Mouse (Mus musculus) intestine, embryonic 16.5 days (tissue): ENCODE data around the gene Rnf144a. TPM values are rescaled to one million over a fixed set of nuclear protein-coding genes. Genes with fewer than 3 reads are reported as not detected.

ENCODE experiments used
- ATAC-seq: fragments of 200-750 bp; cut with Nextera tagmentation; 2 replicates; pipeline ENCODE4 v1.8.0; 2017; ENCODE audit warnings: moderate TSS enrichment, moderate library complexity
- H3K27ac ChIP-seq: fragments of 300-500 bp; sonication (generic); 2 replicates; pipeline ENCODE4 v1.5.1; 2014; ENCODE audit warnings: mild to moderate bottlenecking, low read length
- H3K27me3 ChIP-seq: fragments of 300-500 bp; sonication (generic); replicated peaks from 2 replicates; pipeline ENCODE4 v1.6.1; 2014; ENCODE audit warnings: low read length, control low read depth, mixed read lengths; ENCODE audit not compliant: control insufficient read depth, insufficient read depth
- H3K36me3 ChIP-seq: fragments of 300-500 bp; sonication (generic); 2 replicates; pipeline ENCODE4 v1.6.1; 2014; ENCODE audit warnings: low read length, control low read depth; ENCODE audit not compliant: control insufficient read depth, insufficient read depth
- H3K4me1 ChIP-seq: fragments of 300-500 bp; sonication (generic); 2 replicates; pipeline ENCODE4 v1.6.1; 2014; ENCODE audit warnings: low read length, control low read depth, mixed read lengths; ENCODE audit not compliant: control insufficient read depth, insufficient read depth
- H3K4me2 ChIP-seq: fragments of 300-500 bp; sonication (generic); 2 replicates; pipeline ENCODE4 v1.6.1; 2014; ENCODE audit warnings: low read depth, low read length, control low read depth
- H3K4me3 ChIP-seq: fragments of 300-500 bp; sonication (generic); 2 replicates; pipeline ENCODE4 v1.5.1; 2014; ENCODE audit warnings: mild to moderate bottlenecking, low read length
- H3K9ac ChIP-seq: fragments of 300-500 bp; sonication (generic); 2 replicates; pipeline ENCODE4 v1.6.1; 2014; ENCODE audit warnings: low read depth, low read length
- H3K9me3 ChIP-seq: fragments of 300-500 bp; sonication (generic); 2 replicates; pipeline ENCODE4 v1.6.1; 2016; ENCODE audit warnings: low read length, control low read depth; ENCODE audit not compliant: control insufficient read depth
- WGBS: fragments of 180-500 bp; shearing (Covaris S2); extraction: QIAGEN DNeasy Blood & Tissue Kit; methylation state at CpG from one replicate; pipeline ENCODE4 v1.1.7; 2014; 5-methylcytosine and 5-hydroxymethylcytosine counted together
- polyA plus RNA-seq: library from polyadenylated mRNA; unstranded; fragments of >200 nt; fragmentation: Nextera tagmentation; extraction: Ambion mirVana; gene quantifications from 2 replicates; pipeline ENCODE4 v1.2.1, GENCODE M21; 2015

The Rnf144a gene
- polyA plus RNA-seq, 1 experiment from 2014 or later: 13.7 TPM

DNA sequence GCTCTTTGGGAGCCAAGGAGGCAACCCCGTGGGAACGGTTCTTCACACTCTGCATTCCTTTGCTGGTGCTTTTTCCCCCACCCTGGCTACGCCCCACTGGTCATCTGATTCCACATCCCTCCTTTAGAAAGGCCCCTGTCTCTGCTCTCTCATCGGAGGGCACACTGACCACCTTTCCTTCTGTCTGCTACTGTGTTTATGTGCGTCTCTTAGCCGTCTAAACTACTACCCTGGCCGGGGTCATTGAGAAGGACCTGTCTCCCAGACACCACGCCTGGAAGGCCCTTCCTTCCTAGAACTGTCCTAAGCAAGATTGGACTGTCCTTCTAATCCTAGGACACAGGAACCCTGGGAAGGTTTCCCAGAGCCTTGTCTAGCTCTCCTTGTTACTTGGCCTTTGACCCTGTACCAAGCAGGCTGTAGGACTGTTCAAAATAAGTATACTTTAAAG lies 1.1 kb downstream of the Rnf144a start:
- 15% methylated on average over 8 of the region's 8 CpGs for WGBS
- Histone ChIP-seq H3K9me3 (no peaks in the 10 kb centered on the region), H3K27ac (no peak overlapping the region), H3K36me3 (no peaks in the 10 kb centered on the region), H3K9ac (peak overlapping the region; percentile 91), H3K4me3 (peak overlapping the region; percentile 84), H3K4me1 (peaks cover 6% of the 10 kb centered on the region), H3K4me2 (peak overlapping the region; percentile 91), H3K27me3 (no peaks in the 10 kb centered on the region)
- ATAC-seq: peak; percentile 52

DNA sequence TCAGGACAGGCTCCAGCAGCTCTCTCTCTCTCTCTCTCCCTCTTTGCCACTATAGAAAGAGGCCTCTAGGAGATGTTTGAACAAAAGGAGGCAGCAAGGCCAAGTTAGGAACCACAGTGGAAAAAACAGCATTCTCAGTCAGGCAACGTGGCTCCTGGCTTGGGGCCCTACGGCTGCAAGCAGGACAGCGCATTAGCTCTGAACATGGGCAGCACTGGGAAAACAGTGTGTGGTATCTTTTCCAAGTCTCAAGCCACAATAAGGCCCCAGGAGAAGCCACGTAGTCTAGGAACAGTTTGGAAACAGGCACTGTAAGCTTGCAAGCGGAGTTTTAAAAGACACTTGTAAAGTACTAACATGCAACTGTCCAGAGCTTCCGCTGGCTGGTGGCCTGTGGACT lies 2.3 kb downstream of the Rnf144a start:
- H3K4me2 ChIP-seq: peak overlapping the region; percentile 35
- no peaks in the 10 kb centered on the region for H3K36me3 ChIP-seq
- peak overlapping the region; percentile 24; the same call in 1 of the 2 replicates for H3K27ac ChIP-seq
- 73% methylated on average over 6 of the region's 6 CpGs for WGBS
- no peak for ATAC-seq
- H3K27me3 ChIP-seq: no peaks in the 10 kb centered on the region
- peak overlapping the region; percentile 84 for H3K4me3 ChIP-seq
- H3K4me1 ChIP-seq: peaks cover 6% of the 10 kb centered on the region
- H3K9me3 ChIP-seq: no peaks in the 10 kb centered on the region
- peak overlapping the region; percentile 24; the same call in 1 of the 2 replicates for H3K9ac ChIP-seq

DNA sequence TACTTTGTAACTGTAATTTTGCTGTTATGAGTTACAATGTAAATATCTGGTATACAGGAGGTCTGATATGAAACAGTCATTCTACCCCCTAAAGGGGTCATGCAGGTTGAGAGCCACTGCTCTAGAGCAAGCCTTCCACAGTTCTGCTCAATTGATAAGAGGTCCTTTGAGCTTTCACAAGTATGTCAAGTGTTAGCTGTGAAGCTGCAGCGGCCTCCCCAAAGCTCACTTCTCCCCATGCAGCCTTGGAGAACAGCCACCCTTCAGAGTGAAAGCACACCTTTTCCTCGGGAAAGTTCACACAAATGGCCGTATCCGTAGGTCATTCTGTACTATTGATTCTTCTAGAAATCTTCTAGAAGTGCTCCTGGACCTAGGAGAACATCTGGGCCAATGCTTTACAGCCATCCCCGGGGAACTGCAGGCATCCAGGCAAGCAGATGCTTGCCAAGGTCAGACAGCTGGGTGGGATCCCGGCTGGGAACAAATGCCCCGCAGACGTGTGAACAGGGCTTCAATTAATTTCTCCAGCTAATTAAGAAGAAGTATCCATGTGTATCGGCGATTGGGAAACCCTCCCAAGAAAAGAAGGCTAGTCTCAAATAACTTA lies 3.1 kb downstream of the Rnf144a start:
- no peak for ATAC-seq
- Histone ChIP-seq H3K4me3 (no peak overlapping the region), H3K36me3 (no peaks in the 10 kb centered on the region), H3K27me3 (no peaks in the 10 kb centered on the region), H3K9me3 (no peaks in the 10 kb centered on the region), H3K27ac (no peak overlapping the region), H3K4me2 (no peak overlapping the region), H3K4me1 (peaks cover 6% of the 10 kb centered on the region), H3K9ac (no peak overlapping the region)
- WGBS: 66% methylated on average over 10 of the region's 10 CpGs

DNA sequence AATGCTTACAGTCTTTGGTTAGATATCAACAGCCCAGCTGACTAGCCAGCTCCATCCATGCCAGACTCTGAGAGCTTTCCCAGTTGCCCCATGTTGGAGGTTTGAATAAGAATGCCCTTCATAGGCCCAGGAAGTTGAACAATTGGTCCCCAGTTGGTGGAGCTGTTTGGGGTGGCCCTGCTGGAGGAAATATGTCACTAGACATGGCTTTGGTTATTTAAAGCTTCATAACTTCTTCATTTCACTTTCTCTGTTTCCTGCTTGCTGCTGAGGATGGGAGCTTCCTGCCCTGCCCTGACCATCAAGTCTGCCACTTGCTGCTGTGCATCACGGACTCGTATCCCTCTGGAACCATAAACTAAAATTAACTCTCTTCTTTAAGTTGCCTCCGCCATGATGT lies 4.6 kb downstream of the Rnf144a start:
- no peak for ATAC-seq
- no peaks in the 10 kb centered on the region for H3K27me3 ChIP-seq
- peaks cover 14% of the 10 kb centered on the region for H3K4me1 ChIP-seq
- 80% methylated on average over 3 of the region's 3 CpGs for WGBS
- H3K27ac ChIP-seq: no peak overlapping the region
- no peaks in the 10 kb centered on the region for H3K36me3 ChIP-seq
- no peaks in the 10 kb centered on the region for H3K9me3 ChIP-seq
- no peak overlapping the region for H3K4me2 ChIP-seq
- H3K9ac ChIP-seq: no peak overlapping the region
- no peak overlapping the region for H3K4me3 ChIP-seq

DNA sequence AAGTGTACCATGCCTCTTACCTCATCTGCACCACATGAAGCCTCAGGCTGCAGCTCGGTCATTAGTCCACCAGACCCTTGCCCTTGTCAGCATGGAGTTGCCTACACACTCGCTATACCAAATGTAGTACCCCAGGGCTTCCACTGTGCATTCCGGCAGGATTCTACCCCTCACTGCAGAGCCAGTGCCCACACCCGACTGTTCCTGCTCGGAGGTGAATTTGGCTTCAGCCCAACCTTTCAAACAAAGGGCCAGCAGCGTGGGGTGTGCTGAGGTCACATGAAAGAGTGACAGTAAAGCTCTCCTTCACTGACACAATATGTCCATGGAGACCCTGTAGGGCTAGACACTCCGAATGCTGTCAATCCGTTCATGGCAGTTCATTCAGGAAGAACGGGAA lies 6.3 kb downstream of the Rnf144a start:
- WGBS: 75% methylated on average over 9 of the region's 9 CpGs
- no peak overlapping the region for H3K27ac ChIP-seq
- H3K9ac ChIP-seq: no peak overlapping the region
- H3K4me3 ChIP-seq: no peak overlapping the region
- no peak for ATAC-seq
- no peak overlapping the region for H3K4me2 ChIP-seq
- no peaks in the 10 kb centered on the region for H3K9me3 ChIP-seq
- peaks cover 16% of the 10 kb centered on the region for H3K4me1 ChIP-seq
- no peaks in the 10 kb centered on the region for H3K27me3 ChIP-seq
- no peaks in the 10 kb centered on the region for H3K36me3 ChIP-seq

DNA sequence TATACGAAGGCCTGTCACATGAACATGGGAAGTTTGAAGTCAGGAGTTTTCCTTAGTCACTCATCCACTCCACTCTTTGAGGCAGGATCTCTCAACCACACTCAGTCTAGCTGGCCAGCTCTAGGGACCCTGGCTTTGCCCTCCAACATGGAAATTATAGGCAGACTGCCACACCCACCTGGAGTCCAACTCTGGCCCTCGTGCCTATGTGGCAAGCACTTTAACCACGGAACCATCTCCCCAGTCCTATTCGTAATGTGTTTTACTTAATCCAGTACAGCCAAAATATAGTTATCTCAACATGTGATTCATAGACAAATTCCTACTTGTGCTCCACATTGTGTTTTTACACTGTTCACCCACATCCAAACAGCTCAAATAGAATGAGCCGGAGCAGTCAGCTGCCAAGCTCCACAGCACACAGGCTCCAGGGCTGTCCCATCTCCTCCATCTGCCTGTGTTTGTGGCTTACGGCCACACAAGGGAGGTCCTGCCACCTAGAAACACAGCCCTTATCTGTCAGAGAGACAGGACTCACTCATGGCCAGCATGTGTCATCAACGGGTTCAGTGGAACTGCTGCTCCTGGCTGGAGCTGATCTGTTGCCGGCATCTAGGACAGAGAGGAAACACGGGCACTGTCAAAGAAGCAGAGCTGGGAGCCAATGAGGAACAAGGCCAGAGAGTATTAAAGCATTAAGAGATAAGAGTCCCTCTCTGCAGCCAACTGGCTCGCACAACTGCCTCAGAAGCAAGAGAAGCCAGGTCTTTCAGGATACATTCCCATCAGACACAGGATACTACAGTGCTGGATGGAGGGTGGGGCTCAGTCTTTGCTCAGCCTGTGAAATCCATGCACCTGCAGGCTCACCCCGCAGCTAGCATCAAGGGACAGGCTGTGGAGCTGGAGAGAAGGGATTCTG lies 10.0 kb downstream of the Rnf144a start:
- Histone ChIP-seq H3K36me3 (no peaks in the 10 kb centered on the region), H3K9me3 (no peaks in the 10 kb centered on the region), H3K27ac (no peak overlapping the region), H3K9ac (no peak overlapping the region), H3K4me3 (no peak overlapping the region), H3K27me3 (no peaks in the 10 kb centered on the region), H3K4me2 (no peak overlapping the region), H3K4me1 (peaks cover 14% of the 10 kb centered on the region; the same call in 1 of the 2 replicates)
- peak; percentile 40; the same call in 1 of the 2 replicates for ATAC-seq
- 60% methylated on average over 11 of the region's 11 CpGs for WGBS

DNA sequence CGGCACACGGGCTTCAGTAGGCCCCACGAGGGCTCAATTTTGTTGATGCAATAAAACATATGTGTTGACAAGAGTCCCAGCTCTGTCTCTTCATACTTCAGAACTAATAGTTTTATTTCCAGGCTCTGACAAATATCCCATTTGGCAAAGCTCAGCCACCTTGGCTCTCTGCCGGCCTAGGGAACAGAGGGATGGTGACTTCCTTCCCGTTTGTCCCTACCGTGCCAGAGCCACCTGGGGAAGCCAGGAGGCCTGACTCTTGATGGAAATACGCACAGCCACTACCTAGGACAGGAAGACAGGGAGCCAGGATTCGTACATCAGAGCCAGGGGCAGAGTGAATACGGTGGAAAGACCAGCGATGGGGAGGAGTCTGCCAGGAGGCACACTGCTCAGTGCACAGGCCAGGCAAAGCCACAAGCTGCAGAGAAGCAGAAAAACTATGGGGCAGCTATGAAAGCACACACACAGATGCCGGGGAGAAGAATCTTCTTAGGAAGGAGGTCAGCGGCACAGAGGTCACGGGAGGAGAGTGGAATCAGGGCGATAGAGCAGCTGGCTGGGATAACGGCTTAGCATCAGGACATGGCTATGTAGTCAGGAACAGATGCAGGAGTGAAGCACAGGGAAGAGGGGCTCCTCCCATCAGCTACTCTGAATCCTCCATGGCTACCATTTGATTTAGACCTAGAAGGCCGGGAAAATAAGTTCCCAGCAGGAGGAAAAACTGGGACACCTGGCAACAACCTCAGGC lies 11.5 kb downstream of the Rnf144a start:
- Histone ChIP-seq H3K36me3 (no peaks in the 10 kb centered on the region), H3K9ac (no peak overlapping the region), H3K27me3 (no peaks in the 10 kb centered on the region), H3K9me3 (no peaks in the 10 kb centered on the region), H3K4me2 (no peak overlapping the region), H3K4me1 (peaks cover 14% of the 10 kb centered on the region; the same call in 1 of the 2 replicates), H3K4me3 (no peak overlapping the region), H3K27ac (peak overlapping the region; percentile 47; the same call in 1 of the 2 replicates)
- WGBS: 67% methylated on average over 16 of the region's 16 CpGs
- ATAC-seq: no peak

DNA sequence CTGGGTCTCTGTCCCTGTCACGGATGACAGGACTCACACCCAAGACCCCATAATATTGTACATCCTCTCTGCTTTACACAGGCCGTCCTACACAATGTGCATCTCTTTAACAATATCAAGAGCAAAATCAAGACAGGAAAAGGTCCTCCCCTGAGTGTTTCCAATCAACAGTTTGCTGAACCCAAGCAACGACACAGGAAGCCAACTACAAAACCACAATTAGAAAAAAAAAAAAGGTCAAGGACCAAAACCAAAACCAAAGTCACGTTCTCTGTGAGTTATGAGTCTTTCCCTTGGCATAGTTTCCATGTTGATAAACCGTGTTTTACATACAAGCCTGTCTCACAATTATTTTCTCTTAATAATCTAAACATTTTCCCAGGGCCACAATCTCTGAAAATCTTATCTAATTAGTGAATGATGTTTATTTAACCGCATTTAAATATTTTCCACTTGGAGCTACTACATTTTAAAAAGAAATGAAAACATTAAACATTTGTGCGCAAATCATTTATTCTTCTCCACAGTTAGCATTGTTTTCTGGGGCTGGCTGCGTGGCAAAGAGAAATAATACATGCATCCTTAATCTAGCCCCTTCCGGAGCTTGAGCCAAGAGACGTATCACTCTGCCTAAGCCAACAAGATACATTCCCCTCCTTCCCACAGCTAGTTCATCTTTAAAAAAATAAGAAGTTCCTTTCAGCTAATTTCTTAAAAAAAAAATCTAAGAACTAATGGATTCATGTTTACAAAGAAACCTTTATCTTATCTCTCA lies 13.2 kb downstream of the Rnf144a start:
- no peak overlapping the region for H3K4me2 ChIP-seq
- no peaks in the 10 kb centered on the region for H3K36me3 ChIP-seq
- no peaks in the 10 kb centered on the region for H3K27me3 ChIP-seq
- no peak overlapping the region for H3K4me3 ChIP-seq
- WGBS: 59% methylated on average over 10 of the region's 10 CpGs
- H3K9me3 ChIP-seq: no peaks in the 10 kb centered on the region
- H3K4me1 ChIP-seq: peaks cover 14% of the 10 kb centered on the region; the same call in 1 of the 2 replicates
- no peak for ATAC-seq
- no peak overlapping the region for H3K9ac ChIP-seq
- H3K27ac ChIP-seq: 0 out of 2 replicates have a peak overlapping the region, but pooled peaks have one; percentile 27
